Mouse (Mus musculus) midbrain, postnatal 0 days (tissue): ENCODE measurements around the gene Gm20388. TPM values are rescaled to one million over a fixed set of nuclear protein-coding genes. Genes with fewer than 3 reads are reported as not detected.

Experiments
- ATAC-seq: fragments of 200-750 bp; cut with Nextera tagmentation; 2 replicates; pipeline ENCODE4 v1.8.0; 2017; ENCODE audit warnings: moderate number of reproducible peaks, mild to moderate bottlenecking, moderate TSS enrichment, moderate library complexity; ENCODE audit not compliant: low FRiP score
- DNase-seq: peaks from one replicate; pipeline ENCODE4 v3.0.0-alpha.2; 2015; ENCODE audit warnings: low spot score
- H3K27ac ChIP-seq: fragments of 300-500 bp; sonication (generic); 2 replicates; pipeline ENCODE4 v1.5.1; 2014; ENCODE audit warnings: low read depth, mild to moderate bottlenecking, low read length, mixed read lengths
- H3K27me3 ChIP-seq: fragments of 300-500 bp; sonication (generic); 2 replicates; pipeline ENCODE4 v1.6.1; 2014; ENCODE audit warnings: low read length, control low read depth, mixed read lengths; ENCODE audit not compliant: insufficient read depth
- H3K36me3 ChIP-seq: fragments of 300-500 bp; sonication (generic); 2 replicates; pipeline ENCODE4 v1.6.1; 2014; ENCODE audit warnings: low read length, control low read depth, mixed read lengths; ENCODE audit not compliant: insufficient read depth
- H3K4me1 ChIP-seq: fragments of 300-500 bp; sonication (generic); 2 replicates; pipeline ENCODE4 v1.6.1; 2014; ENCODE audit warnings: mild to moderate bottlenecking, control low read depth, antibody characterized with exemption, low read length, mixed read lengths; ENCODE audit not compliant: insufficient read depth
- H3K4me2 ChIP-seq: fragments of 300-500 bp; sonication (generic); 2 replicates; pipeline ENCODE4 v1.6.1; 2014; ENCODE audit warnings: low read depth, mild to moderate bottlenecking, low read length, mixed read lengths; ENCODE audit not compliant: poor library complexity, severe bottlenecking
- H3K4me3 ChIP-seq: fragments of 300-500 bp; sonication (generic); 2 replicates; pipeline ENCODE4 v1.5.1; 2014; ENCODE audit warnings: low read depth, mild to moderate bottlenecking, low read length, moderate library complexity
- H3K9ac ChIP-seq: fragments of 300-500 bp; sonication (generic); replicated peaks from 2 replicates; pipeline ENCODE4 v1.6.1; 2014; ENCODE audit warnings: mild to moderate bottlenecking, low read length, moderate library complexity, mixed read lengths; ENCODE audit not compliant: poor library complexity, severe bottlenecking
- H3K9me3 ChIP-seq: fragments of 300-500 bp; sonication (generic); 2 replicates; pipeline ENCODE4 v1.6.1; 2016; ENCODE audit warnings: low read length, control low read depth
- CTCF ChIP-seq: IDR thresholded peaks from 2 replicates; pipeline ENCODE4 v1.5.1; 2016; ENCODE audit warnings: antibody characterized with exemption, mild to moderate bottlenecking
- WGBS: fragments of 180-500 bp; shearing (Covaris S2); extraction: QIAGEN DNeasy Blood & Tissue Kit; methylation state at CpG from one replicate; pipeline ENCODE4 v1.1.7; 2014; 5-methylcytosine and 5-hydroxymethylcytosine counted together
- polyA plus RNA-seq: library from polyadenylated mRNA; unstranded; fragments of >200 nt; fragmentation: Nextera tagmentation; extraction: Ambion mirVana; gene quantifications from 2 replicates; pipeline ENCODE4 v1.2.1, GENCODE M21; 2015
- total RNA-seq: library from RNA; depleted of rRNA; stranded (reverse); fragments of >200 nt; gene quantifications from 2 replicates; pipeline ENCODE4 v1.2.3, GENCODE M21; 2014

Gm20388 gene
- total and polyA plus RNA-seq, 2 experiments from 2014 or later = 74.2 TPM; not detected in 1

DNA sequence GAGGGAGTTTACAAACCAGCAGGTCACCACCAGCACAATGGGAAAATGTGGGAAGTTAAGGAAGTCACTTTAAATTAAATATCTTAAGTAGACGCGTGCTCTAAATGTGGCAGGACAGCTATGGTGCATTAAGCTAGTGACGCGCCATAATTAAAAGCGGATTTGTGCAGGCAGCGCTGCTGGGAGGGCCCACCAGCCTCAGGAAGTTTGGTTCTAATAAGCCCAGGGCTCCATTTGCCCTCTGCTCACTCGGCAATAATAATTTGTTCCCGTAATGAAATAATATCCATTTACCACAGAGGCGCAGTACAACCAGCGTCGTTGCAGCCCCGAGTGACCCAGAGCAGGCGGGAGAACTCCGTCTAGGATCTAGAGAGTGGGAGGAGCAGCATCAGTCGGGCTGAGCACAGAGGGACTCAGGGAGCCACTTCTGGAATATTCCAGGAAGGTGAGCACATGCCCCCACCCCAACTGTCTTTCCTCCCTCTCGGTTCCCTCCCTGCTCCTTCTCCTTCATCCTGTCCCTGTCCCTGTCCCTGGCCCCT is 1040.1 kb downstream of the Gm20388 start:
- 23% methylated on average over 16 of the region's 16 CpGs for whole genome bisulfite sequencing
- Histone ChIP-seq H3K36me3 (no peaks in the 10 kb centered on the region), H3K9ac (no peak overlapping the region), H3K27ac (no peak overlapping the region), H3K4me2 (no peak overlapping the region), H3K4me3 (no peak overlapping the region), H3K27me3 (peaks cover 9% of the 10 kb centered on the region), H3K4me1 (no peaks in the 10 kb centered on the region), H3K9me3 (no peaks in the 10 kb centered on the region)
- TF ChIP-seq CTCF = no peak
- DNase-seq (no peak), ATAC-seq (no peak)

DNA sequence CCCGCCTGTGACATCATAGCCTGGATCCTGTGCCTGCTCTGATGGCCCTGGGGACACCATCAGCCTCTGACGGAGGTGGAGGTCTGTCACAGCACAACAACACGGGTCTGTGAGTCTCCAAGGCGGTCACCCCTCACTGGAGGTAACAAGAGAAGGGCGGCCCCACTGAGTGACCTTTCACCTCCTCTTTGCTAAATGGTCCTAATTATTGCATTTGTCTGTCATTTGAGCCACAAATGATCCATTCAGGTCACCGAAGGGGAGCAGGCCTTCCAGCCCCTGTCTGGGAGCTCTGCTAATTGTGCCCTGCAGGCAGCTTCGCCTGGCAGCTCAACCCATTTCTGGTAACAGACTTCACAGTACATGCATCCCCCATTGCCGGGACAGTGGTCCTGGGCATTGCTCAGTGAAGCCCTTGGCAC is 1048.8 kb downstream of the Gm20388 start:
- peaks cover 24% of the 10 kb centered on the region for H3K27me3 ChIP-seq
- no peak overlapping the region for H3K4me3 ChIP-seq

GRCm38 (mm10) chr8:120962606-120963380 is 1052.2 kb downstream of the Gm20388 start:
- Histone ChIP-seq H3K4me3 (no peak overlapping the region), H3K27me3 (peaks cover 18% of the 10 kb centered on the region), H3K4me1 (no peaks in the 10 kb centered on the region), H3K9ac (no peak overlapping the region), H3K27ac (no peak overlapping the region), H3K36me3 (no peaks in the 10 kb centered on the region), H3K9me3 (no peaks in the 10 kb centered on the region), H3K4me2 (no peak overlapping the region)
- no peak for DNase-seq
- TF ChIP-seq CTCF = no peak
- ATAC-seq = no peak
- WGBS = 85% methylated on average over 5 of the region's 5 CpGs

More for the DNA sequence above, 1048.8 kb downstream of the Gm20388 start:
- TF ChIP-seq CTCF = no peak
- Histone ChIP-seq H3K4me1 (0 out of 2 replicates have a peak, but pooled peaks cover 4% of the 10 kb centered on the region), H3K9ac (no peak overlapping the region), H3K36me3 (no peaks in the 10 kb centered on the region), H3K27ac (no peak overlapping the region), H3K4me2 (no peak overlapping the region), H3K9me3 (no peaks in the 10 kb centered on the region)
- DNase-seq (no peak), ATAC-seq (no peak)
- 23% methylated on average over 8 of the region's 8 CpGs for WGBS

DNA sequence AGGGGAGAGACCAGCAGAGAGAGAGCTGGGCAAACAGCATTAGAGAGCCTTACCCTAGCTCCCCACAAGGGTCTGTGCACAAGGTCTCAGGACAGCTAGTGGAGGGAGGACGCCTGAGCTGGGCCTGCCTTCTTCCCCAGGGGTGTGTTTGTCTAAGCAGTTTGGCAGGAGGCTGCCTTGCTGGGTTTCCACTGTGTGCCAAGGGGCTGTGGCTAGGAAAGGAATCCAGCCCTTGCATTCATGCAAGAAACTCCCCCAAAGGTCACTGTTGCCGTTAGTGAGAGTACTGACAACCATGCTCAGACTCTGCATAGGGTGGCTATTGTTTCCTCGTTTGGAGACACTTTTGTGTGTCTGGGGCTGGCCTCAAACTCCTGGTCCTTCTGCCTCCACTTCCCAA is 1055.9 kb downstream of the Gm20388 start:
- ATAC-seq (no peak), DNase-seq (no peak)
- Histone ChIP-seq H3K27ac (no peak overlapping the region), H3K4me3 (no peak overlapping the region), H3K27me3 (0 out of 2 replicates have a peak, but pooled peaks cover 12% of the 10 kb centered on the region), H3K9me3 (no peaks in the 10 kb centered on the region), H3K36me3 (no peaks in the 10 kb centered on the region), H3K4me2 (no peak overlapping the region), H3K9ac (no peak overlapping the region), H3K4me1 (no peaks in the 10 kb centered on the region)
- no peak for TF ChIP-seq CTCF
- 24% methylated on average over 3 of the region's 3 CpGs for WGBS

DNA sequence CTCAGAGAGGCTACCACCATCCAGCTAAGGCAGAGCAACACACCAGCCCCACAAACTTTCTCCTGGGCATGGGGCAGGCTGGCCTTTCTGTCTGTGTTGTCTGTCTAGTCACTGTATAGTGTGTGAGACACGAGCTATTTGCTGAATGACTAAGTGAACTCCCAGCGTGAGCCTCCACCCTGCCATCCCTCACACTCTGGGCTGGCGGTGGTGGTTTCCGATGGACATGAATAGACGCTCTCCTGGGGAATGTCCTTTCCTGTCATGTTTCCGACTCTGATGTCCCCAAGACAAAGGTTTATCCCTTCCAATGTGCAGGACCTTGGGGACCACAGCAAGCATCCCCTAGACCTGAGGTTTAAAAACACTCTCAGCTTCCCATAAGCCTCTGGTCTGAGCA is 1057.7 kb downstream of the Gm20388 start:
- WGBS = 45% methylated on average over 6 of the region's 6 CpGs
- H3K27ac ChIP-seq = no peak overlapping the region

GRCm38 (mm10) chr8:120970346-120970745 is 1059.7 kb downstream of the Gm20388 start:
- DNase-seq = no peak
- no peaks in the 10 kb centered on the region for H3K36me3 ChIP-seq
- no peak overlapping the region for H3K27ac ChIP-seq
- no peak overlapping the region for H3K9ac ChIP-seq
- H3K4me3 ChIP-seq = no peak overlapping the region
- no peak for ATAC-seq
- H3K4me2 ChIP-seq = no peak overlapping the region
- H3K27me3 ChIP-seq = peaks cover 26% of the 10 kb centered on the region
- H3K4me1 ChIP-seq = 0 out of 2 replicates have a peak, but pooled peaks cover 9% of the 10 kb centered on the region
- TF ChIP-seq CTCF = peak; percentile 76
- WGBS = 40% methylated on average over 5 of the region's 5 CpGs
- no peaks in the 10 kb centered on the region for H3K9me3 ChIP-seq

More for the DNA sequence above, 1057.7 kb downstream of the Gm20388 start:
- Histone ChIP-seq H3K9ac (0 out of 2 replicates have a peak overlapping the region, but pooled peaks have one; percentile 19), H3K4me3 (no peak overlapping the region), H3K9me3 (no peaks in the 10 kb centered on the region), H3K4me2 (no peak overlapping the region), H3K27me3 (peaks cover 18% of the 10 kb centered on the region), H3K36me3 (no peaks in the 10 kb centered on the region), H3K4me1 (0 out of 2 replicates have a peak, but pooled peaks cover 9% of the 10 kb centered on the region)
- ATAC-seq = no peak
- DNase-seq = no peak
- TF ChIP-seq CTCF = no peak
